Mouse (Mus musculus): Measurements from ENCODE around the gene Eif4g2.
A peak's percentile ranks its signal among the peaks of the same experiment; 100 is the strongest.

DNA sequence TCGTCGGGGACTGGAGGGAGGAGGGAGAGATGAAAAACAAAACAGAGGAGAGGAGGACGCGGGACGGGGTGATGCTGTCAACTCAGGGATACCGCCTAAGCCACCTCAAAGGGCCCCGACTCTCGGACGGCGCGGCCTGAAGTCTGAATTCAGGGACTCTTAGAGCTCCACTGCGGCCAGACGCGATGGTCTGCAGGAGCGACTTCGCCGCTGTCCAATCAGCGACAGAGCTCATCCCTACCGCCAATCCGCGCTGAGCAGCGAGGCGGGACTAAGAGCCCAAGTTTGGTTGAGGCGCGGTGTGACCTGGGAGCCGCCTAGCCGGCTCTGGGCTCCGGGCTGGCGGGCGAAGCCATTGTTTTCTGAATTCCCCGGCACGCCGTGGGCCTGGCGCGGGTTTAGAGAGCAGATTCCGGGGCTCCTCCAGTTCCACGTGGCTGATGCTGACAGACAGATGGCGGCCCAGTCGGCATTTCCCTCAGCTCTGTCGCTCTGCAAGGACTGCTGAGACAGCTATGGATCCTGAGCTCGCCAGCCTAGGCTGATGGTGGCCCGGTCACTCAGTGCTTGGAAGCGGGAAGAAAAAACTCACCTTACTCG lies 39.8 kb upstream of the Eif4g2 start:
- TF ChIP-seq CEBPB (IDR thresholded peaks at IDR 0.05; ENCODE audit: insufficient read depth, poor library complexity, severe bottlenecking), result no peak
- no peak for TF ChIP-seq USF1 (IDR thresholded peaks at IDR 0.05; ENCODE audit: low read depth)
- peak; percentile 74 for TF ChIP-seq POLR2A (IDR thresholded peaks at IDR 0.05; ENCODE audit: insufficient read length, low read depth)
- TF ChIP-seq MYOD1 (IDR thresholded peaks at IDR 0.05; ENCODE audit: control insufficient read depth in 1 of 3, insufficient read length in 2 of 3, low read depth in 2 of 3), result no peak
- TF ChIP-seq TCF12 (IDR thresholded peaks at IDR 0.05; ENCODE audit: insufficient read depth, poor library complexity, severe bottlenecking), result no peak
- TF ChIP-seq POLR2AphosphoS2 (IDR thresholded peaks at IDR 0.05; ENCODE audit: insufficient read length, low read depth), result peak; percentile 83
- TF ChIP-seq MAX (IDR thresholded peaks at IDR 0.05; ENCODE audit: low read depth), result no peak
- no peak for TF ChIP-seq E2F4 (IDR thresholded peaks at IDR 0.05; ENCODE audit: insufficient read depth)
- no peak for TF ChIP-seq MYOG (IDR thresholded peaks at IDR 0.05; ENCODE audit: control insufficient read depth in 1 of 3, insufficient read depth in 1 of 3, insufficient read length in 2 of 3, low read depth in 2 of 3)
- TF ChIP-seq REST (IDR thresholded peaks at IDR 0.05; ENCODE audit: insufficient read depth, insufficient read length), result no peak
- no peak for TF ChIP-seq TCF3 (IDR thresholded peaks at IDR 0.05; ENCODE audit: insufficient read length, low read depth)
- peak; percentile 51 for TF ChIP-seq SRF (IDR thresholded peaks at IDR 0.05; ENCODE audit: control insufficient read depth, insufficient read length, low read depth)
